Mouse (Mus musculus): ENCODE measurements at regions not wholly inside any gene's neighbourhood (a gene's known extent, or its start where the extent isn't known, plus 50 kb on each side); places are given as distances from the start of the nearest gene placed in this dataset.

DNA sequence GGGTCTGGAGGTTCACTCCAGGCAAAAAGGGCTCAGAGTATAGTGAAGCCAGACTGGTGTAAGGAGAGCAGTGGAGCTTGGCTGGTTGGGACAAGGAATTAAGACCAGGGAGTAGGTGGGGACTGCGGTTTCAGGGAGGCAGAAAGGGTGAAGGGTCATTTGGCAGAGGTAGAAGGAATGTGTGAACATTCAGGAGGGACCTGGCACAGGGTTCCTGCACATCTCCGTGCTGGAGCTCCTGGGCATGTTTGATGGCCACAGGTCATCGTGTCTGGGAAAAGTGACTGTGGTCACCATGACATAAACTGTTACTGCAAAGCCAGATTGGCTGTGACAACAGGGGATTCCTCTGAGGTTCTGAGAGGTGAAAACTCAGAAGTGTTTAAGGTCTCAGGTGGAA is 202.3 kb downstream of the Gadd45g start:
- no peak overlapping the region for H3K4me3 ChIP-seq (ENCODE audit: insufficient read depth, low read depth, low read length)
- 0 out of 2 replicates have a peak, but pooled peaks cover 10% of the 10 kb centered on the region for H3K4me1 ChIP-seq (ENCODE audit: control insufficient read depth, insufficient read depth, insufficient read length, low read length)
- H3K27ac ChIP-seq (replicated peaks; ENCODE audit: low read depth, low read length) = no peak overlapping the region

GRCm38 (mm10) chr13:52049249-52049648 is 202.8 kb downstream of the Gadd45g start:
- 0 out of 2 replicates have a peak, but pooled peaks cover 10% of the 10 kb centered on the region for H3K4me1 ChIP-seq (ENCODE audit: control insufficient read depth, insufficient read depth, insufficient read length, low read length)
- no peak overlapping the region for H3K4me3 ChIP-seq (ENCODE audit: insufficient read depth, low read depth, low read length)
- no peak overlapping the region for H3K27ac ChIP-seq (replicated peaks; ENCODE audit: low read depth, low read length)

DNA sequence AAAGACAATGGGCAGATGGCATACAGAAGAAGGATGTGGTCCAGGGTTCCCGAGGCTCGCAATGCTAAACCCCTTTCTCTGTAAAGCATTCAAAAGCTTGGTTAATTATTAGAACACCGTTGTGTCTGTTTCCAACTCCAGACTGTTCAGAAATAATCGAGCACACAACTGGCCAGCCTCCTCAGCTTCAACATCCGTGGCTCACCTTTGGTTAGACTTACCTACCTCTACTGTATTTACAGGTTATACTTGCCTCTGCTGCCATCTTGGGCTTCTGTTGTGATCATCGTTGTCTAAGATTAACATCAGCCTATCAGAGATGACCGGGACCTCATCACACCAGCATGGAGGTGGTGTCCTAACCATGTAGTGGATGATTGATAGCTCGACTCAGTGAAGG is 209.3 kb downstream of the Gadd45g start:
- Histone ChIP-seq H3K27ac (replicated peaks; ENCODE audit: low read depth, low read length) (no peak overlapping the region), H3K4me3 (ENCODE audit: insufficient read depth, low read depth, low read length) (no peak overlapping the region), H3K4me1 (ENCODE audit: control insufficient read depth, insufficient read depth, insufficient read length, low read length) (peaks cover 4% of the 10 kb centered on the region; the same call in 1 of the 2 replicates)

DNA sequence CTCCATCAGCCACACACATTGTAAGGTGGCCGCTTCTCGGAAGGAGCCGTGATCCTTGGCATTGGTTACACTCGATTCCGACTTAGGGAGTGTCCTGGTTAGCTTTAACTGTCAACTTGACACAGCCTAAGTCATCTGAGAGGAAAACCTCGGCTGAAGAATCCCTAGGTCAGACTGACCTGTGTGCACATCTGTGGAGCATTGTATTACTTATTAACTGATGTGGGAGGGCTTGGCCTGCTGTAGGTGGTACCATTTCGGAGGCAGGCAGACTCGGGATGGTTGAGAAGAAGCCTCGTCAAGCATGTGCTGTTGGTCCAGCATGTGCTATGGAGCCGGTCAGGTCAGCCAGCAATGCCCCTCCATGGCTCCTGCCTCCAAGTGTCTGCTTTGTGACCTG is 211.0 kb downstream of the Gadd45g start:
- no peak overlapping the region for H3K27ac ChIP-seq (replicated peaks; ENCODE audit: low read depth, low read length)
- peaks cover 10% of the 10 kb centered on the region; the same call in 1 of the 2 replicates for H3K4me1 ChIP-seq (ENCODE audit: control insufficient read depth, insufficient read depth, insufficient read length, low read length)
- no peak overlapping the region for H3K4me3 ChIP-seq (ENCODE audit: insufficient read depth, low read depth, low read length)

- H3K4me3 ChIP-seq (ENCODE audit: insufficient read depth, low read depth, low read length) = no peak overlapping the region
- H3K4me1 ChIP-seq (ENCODE audit: control insufficient read depth, insufficient read depth, insufficient read length, low read length) = peaks cover 10% of the 10 kb centered on the region; the same call in 1 of the 2 replicates
- no peak overlapping the region for H3K27ac ChIP-seq (replicated peaks; ENCODE audit: low read depth, low read length)
Observed at GRCm38 (mm10) chr13:52059756-52060417, 213.4 kb downstream of the Gadd45g start.

DNA sequence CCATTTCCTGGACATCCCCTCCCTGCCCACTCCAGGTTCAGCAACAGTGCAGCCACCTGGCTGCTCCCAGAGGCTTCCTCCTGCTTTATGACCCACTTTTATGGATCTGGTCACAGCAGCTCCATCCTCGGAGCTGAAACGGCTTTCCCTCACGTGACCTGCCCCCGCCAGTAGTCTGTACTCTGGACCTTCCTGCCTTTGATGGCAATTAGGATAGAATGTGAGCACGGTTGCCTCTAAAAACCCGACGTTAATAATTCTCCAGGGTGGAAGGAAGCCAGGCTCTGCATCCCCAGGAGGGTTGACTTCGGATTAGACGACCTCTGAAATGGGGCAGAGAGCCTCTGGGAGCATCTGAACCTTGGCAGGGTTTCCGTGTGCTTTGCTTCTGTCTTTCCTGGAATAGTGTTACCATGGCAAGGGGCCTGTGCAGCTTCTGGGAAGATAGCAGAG is 214.0 kb downstream of the Gadd45g start:
- H3K4me3 ChIP-seq (ENCODE audit: insufficient read depth, low read depth, low read length) = no peak overlapping the region
- H3K4me1 ChIP-seq (ENCODE audit: control insufficient read depth, insufficient read depth, insufficient read length, low read length) = peaks cover 10% of the 10 kb centered on the region; the same call in 1 of the 2 replicates
- H3K27ac ChIP-seq (replicated peaks; ENCODE audit: low read depth, low read length) = no peak overlapping the region

DNA sequence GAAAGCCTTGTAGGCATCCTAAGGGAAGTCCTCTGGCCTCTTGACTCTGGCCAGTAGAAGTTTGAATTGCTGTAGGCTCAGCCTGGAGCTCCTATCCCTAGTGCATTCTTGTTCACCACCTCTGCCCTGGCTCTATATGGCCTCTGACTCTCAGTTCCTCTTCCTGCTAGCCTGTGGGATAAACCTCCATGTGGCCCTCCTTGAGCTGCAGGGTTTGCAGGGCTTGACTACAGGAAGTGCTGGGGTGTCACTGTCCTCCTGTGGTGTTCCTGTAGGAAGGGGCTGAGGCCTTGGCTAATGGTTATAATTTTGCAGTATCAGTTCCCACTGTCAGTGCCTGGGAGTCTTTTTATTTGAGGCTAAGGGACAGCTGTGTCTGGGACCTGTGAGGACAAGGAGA is 215.0 kb downstream of the Gadd45g start:
- Histone ChIP-seq H3K4me3 (ENCODE audit: insufficient read depth, low read depth, low read length) (no peak overlapping the region), H3K27ac (replicated peaks; ENCODE audit: low read depth, low read length) (peak overlapping the region; percentile 54; the same call in 1 of the 2 replicates), H3K4me1 (ENCODE audit: control insufficient read depth, insufficient read depth, insufficient read length, low read length) (peaks cover 10% of the 10 kb centered on the region; the same call in 1 of the 2 replicates)

DNA sequence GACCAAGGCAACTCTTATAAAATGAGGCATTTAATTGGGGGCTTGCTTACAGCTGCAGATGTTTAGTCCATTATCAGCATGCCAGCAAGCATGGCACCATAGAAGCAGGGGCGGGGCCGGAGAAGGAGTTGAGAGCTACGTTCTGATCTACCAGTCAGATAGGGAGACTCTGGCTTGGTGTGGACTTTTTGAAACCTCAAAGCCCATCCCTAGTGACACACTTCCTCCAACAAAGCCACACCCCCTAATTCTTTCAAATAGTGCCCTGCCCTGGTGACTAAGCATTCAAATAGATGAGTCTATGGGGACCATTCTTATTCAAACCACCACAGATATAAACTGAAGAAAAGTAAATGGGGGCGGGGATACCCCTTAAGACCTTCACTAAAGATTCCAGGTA is 215.4 kb downstream of the Gadd45g start:
- Histone ChIP-seq H3K4me1 (ENCODE audit: control insufficient read depth, insufficient read depth, insufficient read length, low read length) (peaks cover 10% of the 10 kb centered on the region; the same call in 1 of the 2 replicates), H3K4me3 (ENCODE audit: insufficient read depth, low read depth, low read length) (no peak overlapping the region), H3K27ac (replicated peaks; ENCODE audit: low read depth, low read length) (peak overlapping the region; percentile 54; the same call in 1 of the 2 replicates)

- H3K27ac ChIP-seq (replicated peaks; ENCODE audit: low read depth, low read length) = no peak overlapping the region
- peaks cover 12% of the 10 kb centered on the region; the same call in 1 of the 2 replicates for H3K4me1 ChIP-seq (ENCODE audit: control insufficient read depth, insufficient read depth, insufficient read length, low read length)
- H3K4me3 ChIP-seq (ENCODE audit: insufficient read depth, low read depth, low read length) = no peak overlapping the region
Observed at GRCm38 (mm10) chr13:52062576-52062975, 216.1 kb downstream of the Gadd45g start.

DNA sequence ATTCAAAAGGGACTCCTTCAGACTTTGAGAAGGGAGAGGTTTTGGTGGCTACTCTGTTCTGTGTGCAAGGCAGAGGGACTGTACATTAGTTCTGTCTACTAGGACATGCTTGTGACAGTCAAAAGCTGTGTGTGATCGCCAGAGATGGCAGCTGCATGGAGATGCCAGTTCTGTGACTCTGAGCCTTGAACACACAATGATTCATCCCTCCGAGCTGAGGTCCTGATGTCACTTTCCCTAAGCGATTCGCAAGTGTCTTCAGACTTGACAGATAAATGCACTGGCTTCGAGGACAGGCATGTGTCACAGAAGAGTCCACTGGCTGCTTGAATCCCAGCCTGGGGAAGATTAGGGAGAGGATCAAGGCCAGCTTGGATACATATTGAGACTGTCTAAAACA is 218.8 kb downstream of the Gadd45g start:
- no peak overlapping the region for H3K27ac ChIP-seq (replicated peaks; ENCODE audit: low read depth, low read length)
- H3K4me3 ChIP-seq (ENCODE audit: insufficient read depth, low read depth, low read length) = no peak overlapping the region
- H3K4me1 ChIP-seq (ENCODE audit: control insufficient read depth, insufficient read depth, insufficient read length, low read length) = peaks cover 8% of the 10 kb centered on the region; the same call in 1 of the 2 replicates

GRCm38 (mm10) chr13:52065720-52066119 is 219.2 kb downstream of the Gadd45g start:
- no peak overlapping the region for H3K27ac ChIP-seq (replicated peaks; ENCODE audit: low read depth, low read length)
- peaks cover 8% of the 10 kb centered on the region; the same call in 1 of the 2 replicates for H3K4me1 ChIP-seq (ENCODE audit: control insufficient read depth, insufficient read depth, insufficient read length, low read length)
- no peak overlapping the region for H3K4me3 ChIP-seq (ENCODE audit: insufficient read depth, low read depth, low read length)

- H3K4me3 ChIP-seq (ENCODE audit: insufficient read depth, low read depth, low read length) = no peak overlapping the region
- peaks cover 2% of the 10 kb centered on the region; the same call in 1 of the 2 replicates for H3K4me1 ChIP-seq (ENCODE audit: control insufficient read depth, insufficient read depth, insufficient read length, low read length)
- no peak overlapping the region for H3K27ac ChIP-seq (replicated peaks; ENCODE audit: low read depth, low read length)
Observed at GRCm38 (mm10) chr13:52067048-52067447, 220.6 kb downstream of the Gadd45g start.

DNA sequence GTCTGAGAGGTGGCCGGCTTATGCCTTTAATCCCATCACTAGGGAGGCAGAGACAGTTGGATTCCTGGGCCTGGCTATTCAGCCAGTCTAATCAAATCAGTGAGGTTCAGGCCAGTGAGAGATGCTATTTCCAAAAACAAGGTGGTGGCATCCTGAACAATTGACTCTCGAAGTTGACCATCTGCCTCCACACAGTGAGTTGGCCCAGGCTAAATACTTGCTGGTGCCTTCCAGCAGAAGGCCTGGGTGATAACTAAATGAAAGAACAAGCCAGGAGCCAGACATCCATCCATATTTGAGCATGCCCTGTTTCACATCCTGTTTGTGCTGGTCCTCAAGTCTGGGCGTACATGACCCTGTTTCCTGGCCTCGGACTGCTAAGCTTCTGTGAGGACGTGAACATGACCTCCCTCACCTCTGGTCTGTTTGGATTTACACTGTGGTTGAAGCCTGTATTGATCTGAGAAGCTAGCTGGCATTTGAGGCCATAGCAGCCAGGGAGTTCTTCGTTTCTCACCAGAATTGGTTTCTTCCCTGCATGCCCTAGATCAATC is 222.5 kb downstream of the Gadd45g start:
- no peak overlapping the region for H3K27ac ChIP-seq (replicated peaks; ENCODE audit: low read depth, low read length)
- H3K4me1 ChIP-seq (ENCODE audit: control insufficient read depth, insufficient read depth, insufficient read length, low read length) = peaks cover 2% of the 10 kb centered on the region; the same call in 1 of the 2 replicates
- H3K4me3 ChIP-seq (ENCODE audit: insufficient read depth, low read depth, low read length) = no peak overlapping the region

DNA sequence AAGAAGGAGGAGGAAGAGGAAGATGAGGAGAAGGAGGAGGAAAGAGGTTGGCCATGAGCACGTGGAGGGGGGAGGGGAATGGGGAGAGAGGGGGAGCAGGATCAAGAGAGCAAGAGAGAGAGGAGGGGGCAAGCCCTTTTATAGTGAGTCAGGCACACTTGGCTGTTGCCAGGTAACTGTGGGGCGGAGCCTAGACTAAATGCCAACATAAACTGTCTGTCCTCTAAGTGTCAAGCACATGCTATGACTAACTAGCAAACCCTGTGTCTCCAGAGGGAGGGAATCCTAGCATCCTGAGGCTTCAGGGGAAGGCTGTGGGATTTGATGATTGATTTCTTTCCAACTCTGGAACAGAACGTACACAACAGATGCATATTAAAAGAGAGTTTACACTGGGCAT is 223.2 kb downstream of the Gadd45g start:
- Histone ChIP-seq H3K27ac (replicated peaks; ENCODE audit: low read depth, low read length) (no peak overlapping the region), H3K4me1 (ENCODE audit: control insufficient read depth, insufficient read depth, insufficient read length, low read length) (peaks cover 2% of the 10 kb centered on the region; the same call in 1 of the 2 replicates), H3K4me3 (ENCODE audit: insufficient read depth, low read depth, low read length) (no peak overlapping the region)

GRCm38 (mm10) chr13:52070731-52071663 is 224.5 kb downstream of the Gadd45g start:
- Histone ChIP-seq H3K4me3 (ENCODE audit: insufficient read depth, low read depth, low read length) (no peak overlapping the region), H3K27ac (replicated peaks; ENCODE audit: low read depth, low read length) (no peak overlapping the region), H3K4me1 (ENCODE audit: control insufficient read depth, insufficient read depth, insufficient read length, low read length) (peaks cover 2% of the 10 kb centered on the region; the same call in 1 of the 2 replicates)
